Mouse (Mus musculus): ENCODE measurements around the gene Acbd3. TPM values are rescaled to one million over a fixed set of nuclear protein-coding genes. Genes with fewer than 3 reads are reported as not detected.

Gene Acbd3
- total and polyA plus RNA-seq, 2 experiments from 2014 or later, result 18.4 to 28.3 TPM

DNA sequence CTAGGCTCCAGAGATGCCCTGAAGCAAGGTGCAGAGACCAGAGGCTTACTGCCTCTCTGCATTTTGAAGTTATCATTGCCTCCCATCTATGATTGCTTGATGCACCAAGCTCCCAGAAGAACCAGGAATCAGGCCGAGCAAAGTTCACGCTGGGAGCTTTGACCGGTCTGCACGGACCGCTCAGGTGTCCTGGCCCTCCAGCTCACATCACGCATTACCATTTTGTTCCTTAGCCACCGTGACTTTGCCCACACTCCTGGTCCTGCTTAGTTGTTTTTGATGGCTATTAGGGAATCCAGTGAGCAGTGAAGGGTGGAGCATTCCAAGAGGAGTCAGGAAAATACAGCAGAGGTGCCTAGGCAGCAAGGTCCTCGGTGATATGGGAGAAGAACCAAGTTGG, 54.4 kb downstream of the Acbd3 start:
- Histone ChIP-seq H3K4me1 (ENCODE audit: insufficient read depth, low read length) (no peaks in the 10 kb centered on the region), H3K4me2 (ENCODE audit: low read depth, low read length) (no peak overlapping the region)

DNA sequence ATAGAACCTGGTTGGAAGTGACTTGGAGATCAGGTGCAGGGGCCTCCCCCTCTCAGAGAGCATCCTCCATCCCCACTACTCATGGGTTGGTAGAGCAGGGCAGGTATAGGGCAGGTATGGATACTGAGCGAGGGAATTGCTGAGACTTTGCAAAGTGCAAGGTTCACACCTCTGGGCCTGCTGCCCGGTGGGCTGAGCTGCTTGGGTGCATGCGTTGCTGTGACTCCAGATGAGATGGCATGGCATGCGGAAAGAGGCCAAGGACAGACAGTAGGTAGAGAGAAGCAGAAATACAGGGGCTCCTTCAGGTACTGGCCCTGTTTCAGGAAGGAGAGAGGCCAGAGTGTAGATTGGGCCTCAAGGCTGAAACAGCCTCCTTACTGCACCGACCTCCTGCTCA, 55.4 kb downstream of the Acbd3 start:
- H3K9ac ChIP-seq (replicated peaks; ENCODE audit: low read length), result no peak overlapping the region
- ATAC-seq (no peak), DNase-seq (ENCODE audit: low spot score) (no peak)
- no peaks in the 10 kb centered on the region for H3K4me1 ChIP-seq (ENCODE audit: insufficient read depth, low read length)
- H3K9me3 ChIP-seq (ENCODE audit: low read length), result no peaks in the 10 kb centered on the region
- H3K4me2 ChIP-seq (ENCODE audit: low read depth, low read length), result no peak overlapping the region
- H3K27ac ChIP-seq, result no peak overlapping the region
- no peak overlapping the region for H3K4me3 ChIP-seq (ENCODE audit: low read length)
- no peaks in the 10 kb centered on the region for H3K36me3 ChIP-seq (ENCODE audit: insufficient read depth, low read length)
- H3K27me3 ChIP-seq (ENCODE audit: insufficient read depth, low read length), result no peaks in the 10 kb centered on the region
- WGBS, result 81% methylated on average over 5 of the region's 5 CpGs
- TF ChIP-seq CTCF (IDR thresholded peaks at IDR 0.05; ENCODE audit: low read depth), result no peak

More for the DNA sequence above, 54.4 kb downstream of the Acbd3 start:
- H3K9me3 ChIP-seq (ENCODE audit: low read length), result no peaks in the 10 kb centered on the region
- DNase-seq (ENCODE audit: low spot score) (no peak), ATAC-seq (no peak)
- H3K36me3 ChIP-seq (ENCODE audit: insufficient read depth, low read length), result no peaks in the 10 kb centered on the region
- WGBS, result 92% methylated on average over 8 of the region's 8 CpGs
- no peak overlapping the region for H3K9ac ChIP-seq (replicated peaks; ENCODE audit: low read length)
- H3K27me3 ChIP-seq (ENCODE audit: insufficient read depth, low read length), result no peaks in the 10 kb centered on the region
- H3K27ac ChIP-seq, result no peak overlapping the region
- no peak overlapping the region for H3K4me3 ChIP-seq (ENCODE audit: low read length)
- TF ChIP-seq CTCF (IDR thresholded peaks at IDR 0.05; ENCODE audit: low read depth), result no peak

GRCm38 (mm10) chr1:180782906-180783579, 57.2 kb downstream of the Acbd3 start:
- Histone ChIP-seq H3K9ac (replicated peaks; ENCODE audit: low read length) (no peak overlapping the region), H3K4me2 (ENCODE audit: low read depth, low read length) (no peak overlapping the region), H3K27ac (no peak overlapping the region), H3K9me3 (ENCODE audit: low read length) (no peaks in the 10 kb centered on the region), H3K4me1 (ENCODE audit: insufficient read depth, low read length) (no peaks in the 10 kb centered on the region), H3K4me3 (ENCODE audit: low read length) (no peak overlapping the region), H3K36me3 (ENCODE audit: insufficient read depth, low read length) (no peaks in the 10 kb centered on the region), H3K27me3 (ENCODE audit: insufficient read depth, low read length) (no peaks in the 10 kb centered on the region)
- 57% methylated on average over 9 of the region's 9 CpGs for WGBS
- no peak for DNase-seq (ENCODE audit: low spot score)
- TF ChIP-seq CTCF (IDR thresholded peaks at IDR 0.05; ENCODE audit: low read depth), result no peak
- ATAC-seq, result no peak

- H3K36me3 ChIP-seq (ENCODE audit: insufficient read depth, low read length), result no peaks in the 10 kb centered on the region
- H3K27me3 ChIP-seq (ENCODE audit: insufficient read depth, low read length), result no peaks in the 10 kb centered on the region
- H3K4me1 ChIP-seq (ENCODE audit: insufficient read depth, low read length), result no peaks in the 10 kb centered on the region
- H3K27ac ChIP-seq, result no peak overlapping the region
- H3K4me2 ChIP-seq (ENCODE audit: low read depth, low read length), result no peak overlapping the region
- TF ChIP-seq CTCF (IDR thresholded peaks at IDR 0.05; ENCODE audit: low read depth), result no peak
- ATAC-seq, result no peak
- no peak overlapping the region for H3K4me3 ChIP-seq (ENCODE audit: low read length)
- no peaks in the 10 kb centered on the region for H3K9me3 ChIP-seq (ENCODE audit: low read length)
- no peak overlapping the region for H3K9ac ChIP-seq (replicated peaks; ENCODE audit: low read length)
- no peak for DNase-seq (ENCODE audit: low spot score)
- 21% methylated on average over 3 of the region's 3 CpGs for WGBS
Measured at GRCm38 (mm10) chr1:180783580-180783928, 57.7 kb downstream of the Acbd3 start.

DNA sequence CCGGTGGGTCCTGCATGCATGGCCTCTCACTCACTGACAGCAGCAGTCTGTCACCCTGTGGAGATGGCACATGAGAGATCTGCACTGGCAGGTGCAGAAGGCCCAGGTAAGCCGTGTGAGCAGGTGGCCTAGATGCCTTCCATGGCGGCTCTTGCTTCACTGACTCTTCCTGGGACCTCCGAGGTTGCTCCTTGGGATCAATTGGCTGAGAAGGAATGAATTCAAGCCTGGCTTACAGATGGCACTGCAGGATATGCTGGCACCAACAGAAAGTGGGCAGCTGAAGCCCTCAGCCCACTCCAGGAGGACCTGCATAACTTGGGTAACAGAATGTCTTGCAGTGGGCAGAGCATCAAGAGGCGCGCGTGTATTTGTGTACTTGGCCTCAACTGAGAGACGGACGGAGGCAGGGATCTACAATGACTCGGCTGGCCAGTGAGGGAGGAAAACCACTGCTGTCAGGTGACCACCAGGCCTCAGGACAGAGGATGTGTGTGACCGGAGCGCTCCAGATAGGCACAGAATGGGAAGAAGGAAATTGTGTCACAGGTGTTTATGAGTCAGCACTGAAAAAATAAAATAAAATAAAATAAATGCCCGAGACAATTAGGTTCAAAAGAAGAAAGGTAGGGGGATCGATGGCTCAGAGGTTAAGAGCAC, 66.1 kb downstream of the Acbd3 start:
- ATAC-seq (peak; percentile 54), DNase-seq (ENCODE audit: low spot score) (peak; percentile 34)
- no peaks in the 10 kb centered on the region for H3K36me3 ChIP-seq (ENCODE audit: insufficient read depth, low read length)
- H3K4me3 ChIP-seq (ENCODE audit: low read length), result no peak overlapping the region
- H3K27me3 ChIP-seq (ENCODE audit: insufficient read depth, low read length), result no peaks in the 10 kb centered on the region
- H3K9ac ChIP-seq (replicated peaks; ENCODE audit: low read length), result no peak overlapping the region
- WGBS, result 72% methylated on average over 14 of the region's 14 CpGs
- H3K4me1 ChIP-seq (ENCODE audit: insufficient read depth, low read length), result peaks cover 11% of the 10 kb centered on the region
- H3K9me3 ChIP-seq (ENCODE audit: low read length), result no peaks in the 10 kb centered on the region
- no peak overlapping the region for H3K27ac ChIP-seq
- H3K4me2 ChIP-seq (ENCODE audit: low read depth, low read length), result no peak overlapping the region
- TF ChIP-seq CTCF (IDR thresholded peaks at IDR 0.05; ENCODE audit: low read depth), result no peak

DNA sequence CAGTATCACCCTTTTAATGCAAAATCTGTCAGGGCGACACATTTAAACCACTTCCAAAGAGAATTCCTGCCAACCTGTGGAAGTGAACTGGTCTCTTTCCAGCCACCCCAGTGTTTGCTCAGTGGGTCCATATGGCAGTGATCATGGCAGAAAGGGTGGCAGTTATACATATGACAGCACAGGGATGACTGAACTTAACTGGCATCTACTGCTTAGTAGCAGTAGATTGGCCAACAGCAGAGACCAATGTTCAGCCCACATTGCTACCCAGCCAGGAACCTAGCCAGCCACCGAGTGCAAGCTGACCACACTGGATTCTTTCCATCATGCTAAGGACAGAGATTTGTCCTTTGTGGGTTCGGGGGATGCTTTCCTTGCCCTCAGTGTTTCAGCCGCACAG, 67.0 kb downstream of the Acbd3 start:
- H3K27ac ChIP-seq, result 0 out of 2 replicates have a peak overlapping the region, but pooled peaks have one; percentile 41
- ATAC-seq (no peak), DNase-seq (ENCODE audit: low spot score) (peak; percentile 24)
- WGBS, result 59% methylated on average over 4 of the region's 4 CpGs
- H3K4me3 ChIP-seq (ENCODE audit: low read length), result no peak overlapping the region
- H3K27me3 ChIP-seq (ENCODE audit: insufficient read depth, low read length), result no peaks in the 10 kb centered on the region
- H3K36me3 ChIP-seq (ENCODE audit: insufficient read depth, low read length), result no peaks in the 10 kb centered on the region
- H3K9me3 ChIP-seq (ENCODE audit: low read length), result no peaks in the 10 kb centered on the region
- no peak overlapping the region for H3K4me2 ChIP-seq (ENCODE audit: low read depth, low read length)
- peaks cover 11% of the 10 kb centered on the region for H3K4me1 ChIP-seq (ENCODE audit: insufficient read depth, low read length)
- no peak for TF ChIP-seq CTCF (IDR thresholded peaks at IDR 0.05; ENCODE audit: low read depth)
- no peak overlapping the region for H3K9ac ChIP-seq (replicated peaks; ENCODE audit: low read length)

All from hindbrain, postnatal 0 days (tissue).